ENCODE assay signal across 1 mouse cellular context in genomic region chr11:6261434-6262082, GRCm38 (mm10).
TF ChIP-seq lines count a peak whose summit lies in the region.

No protein-coding gene starts in this region.

TF ChIP-seq in MEL, 35 proteins besides CTCF, POLR2A, EP300 and RAD21 (continued from another document):
- TF ChIP-seq USF2 (IDR thresholded peaks at IDR 0.05; ENCODE audit: borderline replicate concordance in 1 of 2, insufficient read depth in 1 of 2, low read depth in 1 of 2, low read length in 2 of 2): no peak
- TF ChIP-seq CHD1 (IDR thresholded peaks at IDR 0.05; ENCODE audit: low read depth, low read length): no peak
- peak; percentile 51; the same call in 1 of the 2 replicates for TF ChIP-seq ZC3H11A (IDR thresholded peaks at IDR 0.05; ENCODE audit: low read depth, low read length)
- TF ChIP-seq POLR2AphosphoS2 (IDR thresholded peaks at IDR 0.05; ENCODE audit: low read length): no peak
- 0 out of 2 replicates have a peak, but pooled peaks have one; percentile 26 for TF ChIP-seq BHLHE40 (IDR thresholded peaks at IDR 0.05; ENCODE audit: borderline replicate concordance, low read depth, low read length)
- TF ChIP-seq GATA1 (IDR thresholded peaks at IDR 0.05; ENCODE audit: low read depth, low read length): no peak
- peak; percentile 83 for TF ChIP-seq SMC3 (IDR thresholded peaks at IDR 0.05; ENCODE audit: low read depth, low read length)
- no peak for TF ChIP-seq TAL1 (IDR thresholded peaks at IDR 0.05; ENCODE audit: low read length)
